Mouse (Mus musculus) kidney, postnatal 4 days (tissue): Measurements from ENCODE around the gene Gm20388.

ENCODE experiments used
- DNase-seq, 2 experiments: peaks; one replicate each; pipeline ENCODE4 v3.0.0; 2021; ENCODE audit warnings: mixed read lengths in 2 of 2

Gene Gm20388

DNA sequence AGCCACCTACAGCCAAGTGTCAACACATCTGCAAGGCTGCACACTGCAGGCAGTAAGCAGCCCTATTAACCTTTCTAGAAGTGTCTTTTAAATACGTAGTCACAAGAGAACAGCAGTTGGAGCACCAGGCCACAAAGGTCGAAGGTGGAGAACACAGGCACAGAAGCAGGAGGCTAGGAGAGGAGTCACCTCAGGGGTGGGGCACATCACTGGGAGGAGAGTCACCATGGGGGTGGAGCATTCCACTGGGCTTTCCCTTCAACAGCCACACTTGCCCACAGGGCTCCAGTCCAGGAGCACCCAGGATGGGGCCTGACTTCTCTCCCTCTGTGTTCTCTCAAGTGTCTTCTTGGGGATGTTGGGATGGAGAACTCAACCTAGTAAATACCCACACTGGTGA lies 185.8 kb downstream of the Gm20388 start:
- no peak for DNase-seq

DNA sequence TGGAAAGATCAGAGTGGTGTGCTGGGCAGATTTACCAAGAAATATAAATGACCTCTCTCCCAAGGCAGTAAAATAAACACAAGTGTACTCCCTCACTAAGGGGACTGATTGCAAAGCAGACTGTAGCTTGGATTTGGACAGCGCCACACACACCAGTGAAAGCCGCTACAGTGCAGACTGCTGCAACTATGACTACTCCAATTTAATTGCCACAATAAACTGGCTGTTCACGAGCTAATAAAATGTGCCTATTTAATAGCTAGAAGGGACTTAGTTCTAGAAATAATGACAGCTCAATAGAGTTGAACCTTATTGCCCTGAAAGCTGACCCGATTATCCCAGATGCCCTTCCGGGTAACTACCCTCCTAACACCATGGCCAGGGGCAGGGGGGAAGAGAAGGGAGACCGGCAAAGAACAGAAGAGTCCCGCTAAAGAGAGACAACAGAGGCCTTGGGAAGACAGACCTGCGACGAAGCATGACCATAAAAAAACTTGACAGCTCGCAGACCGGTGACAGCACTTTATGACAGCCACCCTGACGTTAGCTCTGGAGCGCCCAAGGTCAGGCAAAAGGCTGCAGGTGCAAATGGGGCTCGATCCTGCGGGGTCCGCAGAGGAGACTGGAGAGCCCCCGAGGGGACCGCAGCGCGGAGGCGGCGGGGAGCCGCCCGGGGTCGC lies 189.9 kb downstream of the Gm20388 start:
- no peak for DNase-seq

DNA sequence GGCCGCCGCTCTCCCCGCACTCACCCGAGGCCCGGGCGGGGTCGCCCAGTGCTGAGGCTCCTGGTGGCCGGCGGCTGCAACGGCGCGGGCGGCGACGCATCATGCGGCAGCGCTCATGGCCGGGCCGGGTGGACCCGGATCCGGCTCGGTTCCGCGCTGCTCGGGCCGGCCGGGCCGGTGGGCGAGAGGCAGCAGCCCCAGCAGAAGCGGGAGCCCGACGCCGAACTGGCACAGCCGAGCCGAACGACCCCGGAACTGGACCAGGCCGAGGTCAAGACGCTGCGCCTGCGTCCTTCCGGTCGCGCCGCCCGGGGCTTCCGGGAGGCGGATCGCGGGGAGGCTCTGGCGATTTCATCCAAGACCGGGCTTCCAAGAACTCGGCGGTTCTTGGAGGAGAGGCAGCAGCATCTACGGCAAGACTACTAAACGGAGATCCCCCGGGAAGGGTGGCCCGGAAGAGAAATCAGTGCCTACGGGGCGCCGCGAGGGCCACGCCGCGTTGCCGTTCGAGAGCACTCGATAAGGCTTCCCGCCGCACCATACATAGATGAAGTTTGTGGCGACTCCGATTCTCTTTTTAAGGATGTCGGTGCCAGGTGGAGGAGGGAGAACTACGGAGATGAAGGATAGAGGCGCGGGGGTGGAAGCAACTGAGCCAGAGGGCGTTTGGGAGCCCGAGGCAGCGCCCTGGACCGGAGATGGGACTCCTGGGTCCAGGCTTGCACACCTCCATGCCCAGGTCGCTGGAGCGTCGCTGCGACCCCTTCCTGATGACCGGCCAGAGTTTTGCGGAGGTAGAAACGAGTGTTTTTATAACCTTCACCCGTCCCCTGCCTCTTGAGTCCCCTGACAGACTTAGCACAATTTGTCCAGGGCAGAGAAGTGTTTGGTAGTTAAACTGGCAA lies 190.7 kb downstream of the Gm20388 start, which contains the start of gene Zdhhc7:
Zdhhc7 (minus strand) TSS at position 415 of the 905 bp plus-strand sequence.
- peak; percentile 84 to 90 for DNase-seq

DNA sequence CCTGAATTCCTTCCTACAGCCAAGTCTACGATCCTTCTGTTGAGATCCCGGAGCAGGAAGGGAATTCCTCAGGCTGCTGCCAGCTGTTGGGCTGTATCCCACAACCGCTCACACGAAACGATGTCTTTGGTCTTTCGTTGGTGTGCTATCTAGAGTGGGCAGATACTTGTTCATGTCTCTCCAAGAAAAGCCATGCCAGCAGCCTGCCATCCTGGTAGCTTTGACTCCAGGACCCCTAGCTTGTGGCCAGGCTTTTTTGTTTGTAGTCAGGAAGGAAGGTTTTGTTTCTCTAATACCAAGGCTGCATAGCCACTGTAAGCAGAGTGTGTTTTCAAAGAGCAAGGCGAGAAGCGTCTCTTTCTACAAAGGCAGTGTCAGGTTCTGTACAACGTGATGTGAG lies 193.3 kb downstream of the Gm20388 start:
- DNase-seq: no peak

DNA sequence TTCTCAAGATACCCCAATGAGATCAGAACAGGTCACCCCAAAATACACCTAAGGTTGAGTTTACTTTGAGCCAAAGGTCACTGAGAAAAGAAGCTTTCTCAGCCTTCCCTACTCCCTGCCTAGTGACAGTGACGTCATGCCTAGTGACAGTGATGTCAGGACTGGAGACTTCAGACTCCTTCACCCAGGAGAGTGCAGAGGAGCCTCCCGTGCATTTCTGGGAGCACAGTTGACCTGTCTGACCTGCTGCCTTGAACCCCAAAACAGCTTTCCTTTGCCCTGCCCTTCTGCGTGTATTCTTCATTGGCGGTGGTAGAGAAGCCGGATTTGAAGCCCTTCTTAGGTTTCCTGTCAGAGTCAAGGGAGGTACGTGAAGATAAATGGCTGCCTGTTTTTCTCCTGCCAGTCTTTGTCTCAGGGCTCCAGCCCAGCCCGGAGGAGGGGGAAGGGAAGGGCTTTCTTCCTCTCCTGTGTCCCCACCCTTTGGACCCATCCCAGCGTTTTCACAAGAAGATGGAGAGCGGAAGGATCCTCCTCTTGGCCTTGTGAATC lies 194.2 kb downstream of the Gm20388 start:
- peak; percentile 65 to 79 for DNase-seq

DNA sequence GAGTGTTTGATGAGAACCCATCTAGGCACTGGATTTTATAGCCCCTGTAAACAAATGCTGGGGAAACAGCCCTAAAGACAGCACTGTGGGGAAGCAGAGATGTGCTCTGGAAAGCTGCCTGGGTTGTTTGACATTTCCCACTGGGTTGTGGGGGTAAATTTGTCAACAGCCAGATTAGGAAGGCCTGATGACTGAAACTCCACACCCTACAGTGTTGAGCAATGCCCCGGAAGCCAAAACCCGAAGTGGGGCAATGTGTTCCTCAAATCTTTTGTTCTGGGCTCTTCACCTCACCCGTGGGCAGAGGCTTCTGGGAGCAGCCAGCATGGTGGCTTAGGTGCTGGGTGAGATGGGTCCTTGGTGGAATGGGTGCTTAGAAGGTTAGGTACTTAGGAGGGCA lies 198.5 kb downstream of the Gm20388 start:
- no peak for DNase-seq

DNA sequence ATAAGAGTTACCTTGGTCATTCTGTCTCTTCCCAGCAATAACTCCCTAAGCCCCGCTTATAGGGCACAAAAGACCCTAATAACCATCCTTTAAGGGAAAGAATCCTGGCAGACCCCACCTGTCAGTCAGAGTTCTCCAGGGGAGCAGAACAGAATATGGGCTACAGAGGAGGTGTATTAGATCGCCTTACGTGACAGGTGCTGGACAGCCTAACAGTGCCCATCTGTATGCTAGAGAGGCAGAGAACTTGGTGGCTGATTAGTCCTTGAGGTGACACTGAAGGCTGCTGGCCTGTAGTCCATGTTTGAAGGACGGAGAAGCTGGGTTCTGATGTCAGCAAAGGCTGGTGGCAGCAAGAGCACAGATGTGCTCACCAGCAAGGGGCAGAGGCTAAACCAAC lies 200.3 kb downstream of the Gm20388 start:
- no peak for DNase-seq

DNA sequence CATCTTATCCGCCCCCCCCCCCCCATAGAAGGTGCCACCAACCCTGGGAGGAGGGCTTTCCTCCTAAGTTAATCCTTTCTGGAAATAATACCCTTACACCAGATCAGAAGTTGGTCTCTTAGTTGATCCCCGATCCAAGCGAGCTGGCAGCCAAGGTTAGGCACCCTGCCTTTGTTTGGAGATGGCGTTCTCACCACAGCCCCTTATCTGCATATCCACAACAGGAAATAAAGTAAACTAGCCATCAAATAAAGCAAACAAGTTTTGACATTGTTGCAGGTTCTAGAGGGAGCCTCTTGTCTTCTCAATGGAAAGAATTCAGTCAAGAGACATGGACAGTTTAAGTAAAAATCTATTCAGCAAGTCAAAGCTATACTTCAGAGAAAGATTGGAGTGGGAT lies 200.7 kb downstream of the Gm20388 start:
- no peak for DNase-seq

DNA sequence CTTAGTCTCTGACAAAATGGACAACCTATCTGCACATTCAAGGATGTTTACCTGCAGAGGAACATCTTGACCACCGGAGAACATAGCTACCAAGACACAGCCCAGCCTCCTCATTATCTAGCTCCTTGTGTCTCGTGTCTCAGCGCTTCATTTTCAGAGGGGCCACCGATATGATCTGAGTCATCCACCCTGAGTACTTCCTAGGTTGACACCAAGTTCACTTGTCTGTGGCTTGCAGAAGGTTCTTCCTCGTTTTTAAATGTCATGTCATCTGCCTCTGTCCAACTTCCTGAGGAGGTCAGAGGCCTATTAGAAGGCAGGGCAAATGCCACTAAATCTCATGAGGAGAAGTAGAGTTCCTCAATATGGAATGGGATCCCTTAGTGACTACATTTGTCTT lies 201.9 kb downstream of the Gm20388 start:
- no peak for DNase-seq

DNA sequence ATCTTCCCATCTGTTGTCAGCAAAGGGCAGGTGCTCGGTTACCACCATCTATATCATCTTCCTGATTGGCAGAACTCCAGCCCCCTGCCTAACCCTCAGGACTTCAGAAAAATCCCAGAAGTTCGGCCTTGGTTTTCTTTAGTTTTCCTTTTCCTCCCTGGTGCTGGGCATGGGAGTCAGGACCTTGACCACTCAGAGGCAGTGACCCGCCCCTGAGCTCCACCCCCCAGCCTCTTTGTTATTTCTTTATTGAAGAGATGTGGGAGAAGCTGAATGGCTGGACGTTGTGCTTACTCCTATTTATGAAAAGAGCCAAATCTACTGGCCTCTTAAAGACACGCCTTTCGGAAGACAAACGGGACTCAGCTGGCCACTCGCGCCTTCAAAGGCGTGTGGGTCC lies 202.7 kb downstream of the Gm20388 start:
- peak; percentile 62 to 79 for DNase-seq

DNA sequence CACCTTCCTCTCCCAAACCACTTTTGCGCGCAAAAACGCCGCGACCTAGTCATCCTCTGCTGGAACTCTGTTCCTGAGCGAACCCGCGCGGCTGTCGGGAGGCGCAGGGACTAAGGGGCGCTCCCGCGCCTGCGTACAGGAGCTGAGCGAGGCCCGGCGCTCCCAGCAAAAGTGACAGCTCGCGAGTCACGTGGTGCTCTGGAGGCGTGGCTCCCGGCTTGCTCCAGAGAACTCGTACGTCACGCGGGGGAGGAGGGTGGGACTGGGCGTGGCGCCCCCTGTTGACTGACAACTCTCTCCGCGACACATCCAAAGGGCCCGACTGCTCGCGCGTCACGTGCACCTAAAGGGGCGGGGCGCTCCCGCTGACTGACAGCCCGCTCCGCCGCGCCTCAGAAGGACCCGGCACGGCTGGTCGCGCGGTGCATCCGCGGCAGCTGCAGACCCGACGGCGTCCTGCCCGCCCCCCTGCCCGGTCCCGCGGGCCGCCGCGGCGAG lies 203.2 kb downstream of the Gm20388 start, which contains the start of gene 6430548M08Rik:
6430548M08Rik (plus strand) TSS at position 395 of the 498 bp plus-strand sequence.
- DNase-seq: peak; percentile 100

DNA sequence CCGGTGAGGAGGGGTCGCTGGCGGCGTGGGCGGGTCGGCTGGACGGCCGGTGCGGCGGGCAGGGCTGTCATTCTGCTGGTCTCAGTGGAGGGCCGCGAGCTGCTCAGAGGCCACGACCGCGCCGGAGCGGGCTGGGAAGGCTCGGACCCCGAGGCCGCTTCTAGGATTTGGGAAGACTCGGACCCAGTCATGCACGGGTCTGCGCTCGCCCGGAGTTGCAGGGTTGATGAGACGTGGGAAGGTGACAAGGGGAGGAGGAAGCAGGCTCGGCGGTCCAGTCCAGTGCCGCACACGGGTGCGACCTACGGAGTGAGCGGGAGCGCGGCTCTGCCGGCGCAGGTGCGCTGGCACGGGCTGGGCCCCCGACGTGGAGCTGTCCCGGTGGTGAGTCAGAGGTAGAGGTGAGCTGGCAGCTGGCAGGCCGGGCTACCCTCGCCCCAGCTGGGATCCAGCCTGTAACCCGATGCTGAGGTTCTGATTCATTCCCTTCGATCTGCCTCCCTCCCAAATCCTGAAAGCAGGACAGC lies 203.7 kb downstream of the Gm20388 start:
- peak in 1 of 2 experiments; percentile 55 for DNase-seq

DNA sequence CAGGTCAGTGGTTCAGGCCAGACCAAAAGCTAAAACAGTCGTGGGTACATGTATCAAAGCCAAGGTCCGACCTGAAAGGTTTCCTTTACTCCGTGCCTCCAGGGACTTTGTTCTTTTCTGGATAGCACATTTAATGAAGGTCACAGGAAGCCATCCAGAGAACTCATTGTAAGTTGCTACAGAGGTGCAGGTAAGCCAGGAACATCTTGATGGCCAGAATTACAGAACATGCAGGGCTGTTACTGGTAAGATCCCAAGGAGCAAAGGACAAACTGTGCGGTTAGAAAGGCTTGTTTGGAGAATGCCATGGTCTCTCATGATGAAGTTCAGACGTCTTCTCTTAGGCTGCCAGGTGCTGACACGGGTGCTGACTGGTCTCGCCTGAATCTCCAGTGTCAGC lies 206.0 kb downstream of the Gm20388 start:
- DNase-seq: no peak

DNA sequence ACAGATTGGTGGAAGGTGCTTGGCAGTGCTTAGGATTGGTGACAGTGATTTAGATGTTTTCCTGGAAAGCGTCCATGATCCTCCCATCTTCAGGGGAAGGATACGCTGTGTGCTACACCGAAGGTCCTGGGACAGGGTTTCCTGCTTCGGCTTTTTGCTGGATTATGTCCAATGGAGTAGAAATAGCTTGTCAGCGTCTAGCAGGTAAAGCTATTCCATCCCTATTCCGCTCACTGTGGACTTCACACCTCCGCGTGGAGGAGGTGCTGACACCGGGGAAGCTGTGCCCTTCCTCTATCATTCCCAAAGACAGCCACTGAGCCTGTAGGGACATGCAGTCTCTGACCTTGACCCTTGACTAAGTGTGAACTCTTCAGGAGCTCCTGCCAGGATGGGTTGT lies 207.5 kb downstream of the Gm20388 start:
- no peak for DNase-seq

DNA sequence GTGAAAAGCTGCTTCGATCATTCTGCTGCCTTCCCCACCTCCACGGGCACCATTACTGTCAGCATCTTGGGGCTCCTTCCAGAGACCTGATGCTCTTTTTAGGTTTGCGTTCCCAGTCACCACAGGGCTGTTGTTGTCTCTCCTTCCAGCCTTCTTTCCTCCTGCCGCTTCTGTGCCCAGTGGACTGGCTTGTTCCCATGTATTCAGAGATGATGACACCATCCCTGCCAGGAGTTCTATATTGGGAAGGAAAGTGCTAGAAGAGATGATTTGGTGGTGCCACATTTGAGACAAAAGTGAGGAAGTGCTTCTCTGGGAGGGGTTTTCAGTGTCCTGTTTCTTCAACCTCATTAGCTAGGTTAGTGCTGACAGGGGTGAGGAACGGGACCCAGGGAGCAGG lies 208.2 kb downstream of the Gm20388 start:
- no peak for DNase-seq

DNA sequence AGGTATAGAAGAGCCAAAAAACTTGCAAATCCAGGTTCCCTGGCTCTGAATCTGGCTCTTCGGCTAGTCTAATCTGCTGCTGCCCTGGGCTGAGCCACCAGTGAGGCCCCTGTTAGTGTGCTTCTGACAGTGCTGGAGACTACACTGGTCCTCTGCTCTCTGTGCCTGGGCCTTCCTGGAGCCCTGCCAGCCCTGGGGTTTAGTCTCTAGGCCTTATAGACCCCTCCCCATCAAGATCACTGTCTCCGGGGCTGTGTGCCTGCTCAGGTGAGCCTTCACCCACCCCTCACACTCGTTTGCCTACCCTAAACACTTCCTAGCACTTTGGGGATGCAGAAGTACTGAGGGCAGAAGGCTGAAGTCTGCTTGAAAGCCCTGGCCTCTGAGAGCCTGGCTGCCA lies 208.8 kb downstream of the Gm20388 start:
- no peak for DNase-seq

DNA sequence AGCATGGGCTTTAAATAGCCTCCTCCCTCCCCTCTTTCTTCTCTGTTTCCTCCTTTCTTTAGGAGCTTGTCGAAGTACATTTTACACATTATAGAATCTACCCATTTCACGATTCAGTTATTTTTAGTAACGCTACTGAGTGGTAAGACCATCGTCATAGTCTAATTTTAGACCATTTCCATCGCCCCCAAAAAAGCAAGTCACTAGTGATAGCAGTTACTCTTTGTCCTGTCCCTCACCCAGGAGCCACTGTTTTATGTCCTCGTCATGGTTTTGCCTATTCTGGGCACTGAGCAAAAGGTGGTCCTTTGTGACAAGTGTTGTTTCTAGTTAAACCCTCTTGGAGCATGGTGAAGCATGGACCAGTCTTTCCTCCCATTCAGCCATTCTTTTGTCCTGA lies 209.3 kb downstream of the Gm20388 start:
- no peak for DNase-seq

DNA sequence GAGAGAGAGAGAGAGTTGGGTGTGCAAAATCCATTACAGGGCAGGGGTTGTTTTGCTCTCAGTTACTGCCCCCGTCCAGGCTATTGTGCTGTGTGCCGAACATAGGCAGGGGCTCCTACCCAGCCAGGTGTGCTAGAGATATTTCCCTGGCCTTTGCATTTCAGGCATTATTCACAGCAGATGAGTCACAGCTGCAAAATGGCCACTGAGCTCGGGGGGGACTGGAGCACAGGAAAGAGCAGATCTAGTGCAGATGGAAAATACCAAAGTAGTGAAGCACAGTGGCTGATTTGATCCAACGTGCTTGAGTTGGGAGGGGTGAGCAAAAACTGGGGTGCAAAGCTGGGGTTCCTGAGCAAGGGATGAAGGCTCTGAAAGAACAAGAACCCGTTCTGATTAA lies 210.3 kb downstream of the Gm20388 start:
- peak in 1 of 2 experiments; percentile 30 for DNase-seq

DNA sequence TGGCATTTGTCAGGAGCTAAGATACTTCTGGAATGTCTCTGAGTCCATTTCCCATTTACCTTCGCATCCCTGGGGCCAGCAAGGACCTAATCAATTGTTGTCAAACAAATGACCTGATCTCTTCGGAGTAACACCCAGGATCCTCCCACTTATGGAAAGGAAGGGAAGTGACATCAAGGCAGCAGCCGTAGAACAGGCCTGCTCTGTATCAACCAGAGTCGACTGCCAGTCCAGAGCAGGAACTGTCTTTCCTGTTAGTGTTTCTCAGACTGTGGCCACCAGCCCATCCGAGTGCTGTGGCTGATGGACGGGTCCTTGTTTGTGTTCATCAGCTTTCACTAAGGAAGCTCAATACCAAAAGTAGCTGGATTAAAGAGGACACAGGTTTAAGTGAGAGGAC lies 213.6 kb downstream of the Gm20388 start:
- DNase-seq: no peak

DNA sequence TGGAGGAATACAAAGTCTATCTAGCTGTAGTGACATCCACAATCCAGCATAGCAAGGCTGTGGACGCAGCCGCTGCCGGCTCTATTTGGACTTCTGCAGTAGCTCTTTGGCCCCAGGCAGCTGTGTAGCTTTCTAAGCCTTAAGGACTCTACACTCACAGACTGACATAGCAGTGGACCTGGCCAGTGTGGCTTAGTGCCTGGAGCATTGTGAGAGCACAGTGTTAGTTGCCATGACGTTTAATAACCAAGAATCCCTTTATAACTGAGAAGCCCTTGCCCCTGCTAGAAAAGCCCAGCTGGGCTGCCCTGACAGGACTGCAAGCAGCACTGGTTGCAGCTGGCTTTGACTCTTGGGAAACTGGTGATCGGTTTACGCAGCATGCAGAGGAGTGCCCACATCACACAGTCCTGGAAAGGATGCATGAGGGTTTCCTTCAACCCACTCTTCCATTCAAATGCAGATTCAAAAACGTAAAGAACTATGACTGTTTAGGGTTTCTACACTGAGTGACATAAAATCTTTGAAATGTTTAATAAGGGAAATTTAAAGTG lies 214.3 kb downstream of the Gm20388 start:
- no peak for DNase-seq

DNA sequence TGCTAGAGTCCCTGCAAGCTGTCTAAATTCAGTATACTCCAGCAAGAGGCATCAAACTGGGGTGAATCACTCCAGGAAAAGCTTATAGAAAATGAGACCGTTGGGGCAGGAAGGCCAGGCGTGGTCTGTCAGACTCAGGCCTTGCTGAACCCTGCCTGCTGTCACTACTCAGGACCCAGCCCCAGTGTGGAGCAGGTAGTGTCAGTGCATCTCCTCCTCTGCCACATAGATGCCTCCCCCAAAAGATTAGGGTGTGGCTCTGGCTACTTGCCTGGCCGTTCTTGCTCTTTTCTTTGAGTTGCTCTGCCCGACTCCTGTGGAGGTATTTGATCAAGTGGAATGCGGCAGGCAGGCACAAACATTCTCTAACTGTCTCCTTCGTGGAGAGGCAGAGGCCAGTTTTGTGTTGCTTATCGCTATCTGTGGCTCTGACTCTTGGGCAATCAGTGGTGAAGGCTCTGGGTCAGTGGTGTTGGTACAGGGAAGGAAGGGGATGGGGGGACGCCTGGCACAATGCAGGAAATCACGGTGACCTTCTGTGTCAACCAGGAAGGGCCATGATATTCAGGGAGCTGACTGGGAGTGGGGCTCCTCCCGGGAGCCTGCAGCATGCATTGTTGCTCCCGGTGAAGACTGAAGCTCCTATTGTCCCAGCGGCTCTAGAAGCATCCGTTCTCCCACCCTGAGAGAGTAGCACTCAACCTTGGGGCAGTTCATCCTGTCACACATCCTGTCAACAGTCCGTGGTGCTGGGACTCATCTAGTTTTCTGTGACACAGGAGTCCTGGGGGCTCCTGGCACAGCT lies 215.9 kb downstream of the Gm20388 start:
- peak; percentile 28 to 55 for DNase-seq

DNA sequence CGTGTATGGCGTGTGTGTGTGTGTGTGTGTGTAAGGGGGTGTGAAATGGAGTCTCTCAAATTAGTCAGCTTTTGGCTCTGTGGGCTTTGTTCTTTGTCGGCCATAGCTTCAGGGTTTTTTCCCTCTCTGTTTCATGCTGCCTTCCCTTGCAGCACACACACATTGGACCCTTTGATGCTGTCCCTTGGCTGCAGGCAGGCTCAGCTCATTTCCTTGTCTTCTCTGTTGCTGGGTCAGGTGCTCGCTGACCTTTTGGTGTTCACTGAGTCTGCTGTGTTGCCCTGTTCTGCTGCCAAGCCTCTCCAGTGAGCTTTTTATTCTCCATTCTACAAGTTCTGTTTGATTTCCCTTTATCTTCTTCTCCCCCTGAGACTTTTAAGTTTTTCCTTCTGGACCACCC lies 218.9 kb downstream of the Gm20388 start:
- DNase-seq: no peak
